Mouse (Mus musculus) hindbrain, embryonic 10.5 days (tissue): ENCODE results near the gene Cela3a. TPM values are rescaled to one million over a fixed set of nuclear protein-coding genes. Genes with fewer than 3 reads are reported as not detected.

Experiments used
- DNase-seq: peaks from one replicate; pipeline ENCODE4 v3.0.0-alpha.2; 2017; ENCODE audit warnings: low spot score
- H3K27ac ChIP-seq: fragments of 300-500 bp; sonication (generic); 2 replicates; pipeline ENCODE4 v1.5.1; 2016; ENCODE audit warnings: mild to moderate bottlenecking, moderate library complexity
- H3K27me3 ChIP-seq: fragments of 300-500 bp; sonication (generic); 2 replicates; pipeline ENCODE4 v1.6.1; 2016; ENCODE audit warnings: mild to moderate bottlenecking; ENCODE audit not compliant: poor library complexity, insufficient read depth, severe bottlenecking
- H3K36me3 ChIP-seq: fragments of 300-500 bp; sonication (generic); 2 replicates; pipeline ENCODE4 v1.6.1; 2016; ENCODE audit warnings: mild to moderate bottlenecking, moderate library complexity
- H3K4me1 ChIP-seq: fragments of 300-500 bp; sonication (generic); replicated peaks from 2 replicates; pipeline ENCODE4 v1.6.1; 2016; ENCODE audit warnings: mild to moderate bottlenecking
- H3K4me3 ChIP-seq: fragments of 300-500 bp; sonication (generic); 2 replicates; pipeline ENCODE4 v1.5.1; 2016; ENCODE audit warnings: mild to moderate bottlenecking, moderate library complexity
- H3K9me3 ChIP-seq: fragments of 300-500 bp; sonication (generic); 2 replicates; pipeline ENCODE4 v1.6.1; 2016; ENCODE audit warnings: mild to moderate bottlenecking, moderate library complexity
- WGBS: fragments of 180-500 bp; shearing (Covaris S2); methylation state at CpG from one replicate; pipeline ENCODE4 v1.1.7; 2016; 5-methylcytosine and 5-hydroxymethylcytosine counted together
- polyA plus RNA-seq: library from polyadenylated mRNA; unstranded; fragments of >200 nt; fragmentation: Nextera tagmentation; extraction: Ambion mirVana; gene quantifications from 2 replicates; pipeline ENCODE4 v1.2.1, GENCODE M21; 2016

Gene Cela3a
- not detected in 2 replicates for polyA plus RNA-seq

- Histone ChIP-seq H3K4me3 (no peak within 1 kb of the TSS), H3K4me1 (no peaks in the 10 kb centered on the region), H3K9me3 (no peaks in the 10 kb centered on the region), H3K27me3 (no peaks in the 10 kb centered on the region), H3K36me3 (no peaks in the 10 kb centered on the region), H3K27ac (no peak within 1 kb of the TSS)
- 95% methylated on average over 5 of the region's 5 CpGs for WGBS
- no peak for DNase-seq
These were observed at the start of gene Cela3a for GRCm38 (mm10) chr4:137409691-137410090. TSS of gene Cela3a (minus strand) at chr4:137409791.

DNA sequence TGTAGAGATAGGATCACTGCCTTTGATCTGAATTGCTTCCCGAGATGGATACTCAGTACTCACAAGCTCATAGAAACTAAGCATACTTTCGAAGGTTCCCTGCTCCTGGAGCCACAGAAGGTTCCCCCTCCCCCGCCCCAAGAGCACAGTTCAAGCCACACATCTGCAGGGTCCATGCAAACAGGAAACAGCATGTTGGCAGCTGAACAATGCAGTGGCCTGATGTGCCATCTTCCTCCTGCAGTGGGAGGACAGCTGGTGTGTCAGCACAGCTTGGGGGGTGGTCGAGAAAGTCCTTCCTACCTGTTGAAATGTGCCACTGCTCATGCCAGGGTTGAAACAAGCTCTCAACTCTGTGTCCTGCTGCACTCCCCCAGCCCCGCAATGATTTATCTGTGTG, 49.3 kb upstream of the Cela3a start:
- no peak for DNase-seq
- 0 out of 2 replicates have a peak overlapping the region, but pooled peaks have one; percentile 3 for H3K27ac ChIP-seq
- 63% methylated on average over 5 of the region's 5 CpGs for WGBS
- no peaks in the 10 kb centered on the region for H3K36me3 ChIP-seq
- H3K4me1 ChIP-seq = peaks cover 34% of the 10 kb centered on the region
- no peaks in the 10 kb centered on the region for H3K27me3 ChIP-seq
- H3K9me3 ChIP-seq = no peaks in the 10 kb centered on the region
- no peak overlapping the region for H3K4me3 ChIP-seq

GRCm38 (mm10) chr4:137458310-137458709, 48.7 kb upstream of the Cela3a start:
- WGBS = 91% methylated on average over 9 of the region's 9 CpGs
- peaks cover 37% of the 10 kb centered on the region for H3K4me1 ChIP-seq
- H3K27me3 ChIP-seq = no peaks in the 10 kb centered on the region

DNA sequence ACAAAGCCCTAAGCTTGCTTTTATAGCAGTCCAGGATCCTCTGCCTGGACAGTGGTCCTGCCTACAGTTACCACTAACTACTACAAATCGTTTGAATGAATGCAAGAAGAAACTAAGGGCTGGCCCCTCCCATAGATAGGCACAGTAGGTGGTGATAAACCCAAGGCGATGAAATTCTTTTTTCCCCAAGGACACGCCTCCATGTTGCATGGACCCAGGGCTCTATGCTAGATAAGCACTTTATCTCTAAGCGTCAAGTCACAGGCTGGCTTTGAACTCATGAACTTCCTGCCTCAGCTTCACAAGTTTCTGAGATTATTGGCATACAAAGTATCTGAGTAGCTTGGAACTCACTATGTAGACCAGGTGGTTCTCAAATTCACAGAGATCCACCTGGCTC, 47.7 kb upstream of the Cela3a start:
- 75% methylated on average over 4 of the region's 4 CpGs for WGBS
- DNase-seq = no peak
- Histone ChIP-seq H3K4me1 (peaks cover 40% of the 10 kb centered on the region), H3K4me3 (no peak overlapping the region), H3K27ac (no peak overlapping the region), H3K9me3 (no peaks in the 10 kb centered on the region), H3K27me3 (no peaks in the 10 kb centered on the region), H3K36me3 (no peaks in the 10 kb centered on the region)

More at GRCm38 (mm10) chr4:137458310-137458709, 48.7 kb upstream of the Cela3a start:
- DNase-seq = no peak
- Histone ChIP-seq H3K36me3 (no peaks in the 10 kb centered on the region), H3K4me3 (no peak overlapping the region), H3K27ac (0 out of 2 replicates have a peak overlapping the region, but pooled peaks have one; percentile 3), H3K9me3 (no peaks in the 10 kb centered on the region)

DNA sequence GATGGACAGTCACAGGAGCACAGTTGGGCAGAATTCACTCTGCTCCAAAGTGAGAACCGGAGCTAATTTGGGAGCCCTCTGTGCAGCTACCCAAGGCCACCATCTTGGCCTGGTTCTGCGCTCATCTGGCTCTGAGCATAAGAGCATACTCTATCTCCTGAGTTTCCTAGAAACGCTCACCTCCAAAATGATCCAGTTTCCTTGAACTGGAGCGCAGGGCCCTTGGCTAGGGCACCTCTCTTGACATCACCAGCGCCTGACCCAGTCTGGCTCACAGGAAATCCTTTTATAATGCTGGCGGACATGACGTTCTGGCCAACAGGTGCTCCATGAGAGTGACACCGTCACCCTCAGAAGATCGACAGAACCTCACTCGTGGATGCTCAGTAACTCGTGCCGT, 47.0 kb upstream of the Cela3a start:
- H3K27ac ChIP-seq = no peak overlapping the region
- H3K27me3 ChIP-seq = no peaks in the 10 kb centered on the region
- H3K9me3 ChIP-seq = no peaks in the 10 kb centered on the region
- peaks cover 40% of the 10 kb centered on the region for H3K4me1 ChIP-seq
- no peak overlapping the region for H3K4me3 ChIP-seq
- 91% methylated on average over 12 of the region's 12 CpGs for WGBS
- no peak for DNase-seq
- H3K36me3 ChIP-seq = no peaks in the 10 kb centered on the region

DNA sequence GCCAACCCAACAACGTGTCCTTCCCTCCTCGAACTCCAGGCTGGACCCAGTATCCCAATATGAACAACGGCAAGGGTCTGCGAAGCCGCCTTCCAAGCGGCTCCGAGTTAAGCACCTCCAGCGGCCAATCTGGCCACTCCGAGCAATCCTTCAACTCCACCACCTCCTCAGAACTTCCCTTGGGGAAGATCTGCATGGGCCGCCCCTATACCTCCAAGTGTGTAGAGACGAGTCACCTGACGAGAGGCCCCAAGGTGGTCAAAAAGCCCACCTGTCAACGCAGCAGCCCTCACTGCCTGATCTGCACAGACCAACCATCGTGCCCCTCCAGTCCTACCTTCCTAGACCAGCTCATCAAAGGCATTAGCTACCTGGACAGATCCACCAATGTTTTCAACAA, 45.0 kb upstream of the Cela3a start:
- Histone ChIP-seq H3K4me3 (no peak overlapping the region), H3K36me3 (no peaks in the 10 kb centered on the region), H3K9me3 (no peaks in the 10 kb centered on the region), H3K27me3 (no peaks in the 10 kb centered on the region), H3K27ac (no peak overlapping the region), H3K4me1 (peaks cover 27% of the 10 kb centered on the region)
- no peak for DNase-seq
- 93% methylated on average over 14 of the region's 14 CpGs for WGBS

GRCm38 (mm10) chr4:137453234-137453767, 43.7 kb upstream of the Cela3a start, which contains the start of gene 1700013G24Rik:
TSS of gene 1700013G24Rik (plus strand) at chr4:137453284.
- no peaks in the 10 kb centered on the region for H3K36me3 ChIP-seq
- peaks cover 25% of the 10 kb centered on the region for H3K4me1 ChIP-seq
- no peaks in the 10 kb centered on the region for H3K9me3 ChIP-seq
- WGBS = 82% methylated on average over 8 of the region's 8 CpGs
- peak within 1 kb of the TSS; percentile 35; the same call in 1 of the 2 replicates for H3K27ac ChIP-seq
- no peaks in the 10 kb centered on the region for H3K27me3 ChIP-seq
- DNase-seq = no peak
- H3K4me3 ChIP-seq = no peak within 1 kb of the TSS

DNA sequence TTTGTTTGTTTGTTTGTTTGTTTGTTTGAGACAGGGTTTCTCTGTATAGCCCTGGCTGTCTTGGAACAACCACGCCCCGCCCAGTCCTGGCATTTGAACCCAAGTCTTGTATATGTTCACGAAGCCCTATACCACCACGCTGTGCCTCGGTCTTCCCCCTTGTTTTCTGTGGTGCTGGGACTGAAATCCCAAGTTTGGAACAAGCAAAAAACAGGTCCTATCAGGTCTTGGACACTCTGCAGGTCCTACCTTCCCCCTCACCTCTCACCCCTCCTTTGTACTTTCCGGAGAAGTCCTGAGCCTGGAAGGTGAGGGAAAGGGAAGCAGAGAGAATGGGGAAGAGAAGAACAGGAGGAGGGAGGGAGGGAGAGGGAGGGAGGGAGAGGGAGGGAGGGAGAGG, 42.6 kb upstream of the Cela3a start:
- Histone ChIP-seq H3K4me1 (peaks cover 25% of the 10 kb centered on the region), H3K27me3 (no peaks in the 10 kb centered on the region), H3K4me3 (no peak overlapping the region), H3K9me3 (no peaks in the 10 kb centered on the region), H3K36me3 (no peaks in the 10 kb centered on the region), H3K27ac (no peak overlapping the region)
- no peak for DNase-seq
- 92% methylated on average over 6 of the region's 6 CpGs for WGBS

GRCm38 (mm10) chr4:137449715-137450114, 40.1 kb upstream of the Cela3a start:
- Histone ChIP-seq H3K27me3 (no peaks in the 10 kb centered on the region), H3K27ac (no peak overlapping the region), H3K36me3 (no peaks in the 10 kb centered on the region), H3K4me1 (peaks cover 20% of the 10 kb centered on the region), H3K4me3 (no peak overlapping the region), H3K9me3 (no peaks in the 10 kb centered on the region)
- DNase-seq = no peak
- 84% methylated on average over 10 of the region's 10 CpGs for WGBS

DNA sequence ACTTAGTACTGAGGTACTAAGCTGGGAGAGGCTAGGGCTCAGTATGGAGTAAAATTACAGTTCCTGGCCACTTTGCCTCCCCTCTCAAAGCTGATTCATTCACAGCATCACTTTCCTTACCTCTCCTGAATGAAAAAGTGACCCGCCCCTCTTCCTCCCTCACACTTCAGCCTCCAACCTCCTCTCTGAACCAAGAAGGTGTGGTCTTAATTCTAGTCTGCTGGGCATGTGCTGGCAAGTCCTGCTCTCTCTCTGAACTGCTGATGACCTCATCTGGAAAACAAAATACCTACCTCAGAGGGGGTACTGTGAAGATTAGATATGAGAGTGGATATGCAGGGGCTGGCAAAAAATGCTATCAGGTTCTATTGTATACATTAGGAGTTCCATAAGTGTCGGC, 39.5 kb upstream of the Cela3a start:
- DNase-seq = no peak
- 83% methylated on average over 2 of the region's 2 CpGs for WGBS
- peaks cover 18% of the 10 kb centered on the region for H3K4me1 ChIP-seq
- no peaks in the 10 kb centered on the region for H3K36me3 ChIP-seq
- no peaks in the 10 kb centered on the region for H3K9me3 ChIP-seq
- H3K27ac ChIP-seq = no peak overlapping the region
- H3K4me3 ChIP-seq = no peak overlapping the region
- H3K27me3 ChIP-seq = no peaks in the 10 kb centered on the region

DNA sequence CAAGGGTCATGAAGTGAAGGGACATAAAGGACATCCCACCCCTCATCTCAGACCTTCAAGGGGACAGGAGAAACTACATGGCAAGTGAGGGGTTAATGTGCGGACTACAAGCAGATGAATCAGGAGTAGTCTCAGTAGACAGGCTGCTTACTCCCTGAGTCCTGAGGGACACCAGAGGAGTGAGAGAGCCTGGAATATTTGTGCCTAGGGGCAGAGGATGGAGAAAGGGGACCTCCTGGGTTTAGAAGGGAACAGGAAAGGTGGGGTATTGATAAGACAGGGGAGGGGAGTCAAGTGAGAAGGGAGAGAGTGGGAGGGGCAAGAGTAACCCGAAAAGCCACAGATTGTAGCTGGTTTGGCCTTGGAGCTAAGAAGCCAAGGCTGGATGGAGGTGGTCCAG, 39.0 kb upstream of the Cela3a start:
- Histone ChIP-seq H3K4me1 (peaks cover 14% of the 10 kb centered on the region), H3K27ac (no peak overlapping the region), H3K36me3 (no peaks in the 10 kb centered on the region), H3K4me3 (no peak overlapping the region), H3K9me3 (no peaks in the 10 kb centered on the region), H3K27me3 (no peaks in the 10 kb centered on the region)
- 70% methylated on average over 2 of the region's 2 CpGs for WGBS
- no peak for DNase-seq

DNA sequence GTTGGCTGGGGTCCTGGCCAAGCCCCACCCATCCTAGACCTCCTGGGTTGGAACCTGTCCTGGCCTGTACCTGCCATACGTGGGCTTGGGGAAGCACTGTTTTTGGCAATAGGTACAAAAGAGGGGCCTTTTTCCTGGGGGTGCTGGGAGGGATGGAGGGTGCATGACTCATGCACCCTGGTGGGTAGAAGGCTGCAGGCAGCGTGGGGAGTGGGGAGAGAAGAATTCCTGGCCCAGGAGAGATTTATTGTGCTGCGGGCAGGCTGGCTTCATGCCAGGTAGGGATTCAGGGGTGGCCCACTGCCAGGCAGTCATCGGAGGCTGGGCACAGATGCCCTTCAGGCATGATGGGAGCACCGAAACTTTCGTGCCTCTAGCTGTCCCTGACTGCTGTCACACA, 38.6 kb upstream of the Cela3a start:
- WGBS = 69% methylated on average over 6 of the region's 6 CpGs
- Histone ChIP-seq H3K4me3 (no peak overlapping the region), H3K9me3 (no peaks in the 10 kb centered on the region), H3K27ac (no peak overlapping the region), H3K36me3 (no peaks in the 10 kb centered on the region), H3K4me1 (peaks cover 11% of the 10 kb centered on the region), H3K27me3 (no peaks in the 10 kb centered on the region)
- DNase-seq = no peak

DNA sequence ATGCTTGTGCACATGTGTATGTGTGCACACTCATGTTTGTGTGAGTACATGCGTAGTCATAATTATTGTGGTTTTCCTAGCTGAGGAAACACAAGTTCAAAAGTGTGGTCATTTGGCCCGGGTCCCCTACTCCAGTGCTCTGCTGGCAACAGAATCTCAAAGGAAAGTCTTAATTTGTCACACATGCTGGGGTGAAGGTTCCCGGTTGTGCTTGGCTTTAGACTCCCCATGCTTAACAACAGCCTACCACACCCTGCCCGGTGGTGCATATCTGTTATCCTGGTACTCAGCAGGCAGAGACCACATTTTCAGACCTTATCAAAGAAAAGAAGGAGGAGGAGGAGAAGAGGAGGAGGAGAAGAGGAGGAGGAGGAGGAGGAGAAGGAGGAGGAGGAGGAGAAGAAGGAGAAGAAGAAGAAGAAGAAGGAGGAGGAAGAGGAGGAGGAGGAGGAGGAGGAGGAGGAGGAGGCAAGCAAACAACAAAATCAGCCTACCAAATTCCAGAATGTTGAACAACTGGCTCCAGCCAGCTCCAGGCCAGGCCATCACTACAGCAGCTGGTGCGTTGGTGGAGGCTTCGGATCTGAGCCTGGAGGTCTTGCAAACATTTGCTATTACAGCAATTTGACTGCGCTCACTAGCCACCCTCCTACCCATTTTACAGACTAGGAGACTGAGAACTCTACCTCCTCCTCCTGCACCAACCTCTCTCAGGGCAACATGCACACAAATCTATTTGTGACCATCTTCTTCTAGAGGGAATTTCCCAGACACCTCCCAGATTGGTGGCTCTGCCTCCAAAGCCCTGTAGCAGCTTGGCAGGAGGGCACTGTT, 38.0 kb upstream of the Cela3a start:
- no peak for DNase-seq
- no peak overlapping the region for H3K27ac ChIP-seq
- 69% methylated on average over 7 of the region's 7 CpGs for WGBS

More for the DNA sequence above, 38.0 kb upstream of the Cela3a start:
- no peaks in the 10 kb centered on the region for H3K27me3 ChIP-seq
- H3K4me1 ChIP-seq = peaks cover 9% of the 10 kb centered on the region
- H3K4me3 ChIP-seq = no peak overlapping the region
- H3K36me3 ChIP-seq = no peaks in the 10 kb centered on the region
- H3K9me3 ChIP-seq = no peaks in the 10 kb centered on the region
